Mouse (Mus musculus): ENCODE measurements around the gene Nckap5l.
"Not testable (repeated sequence)": the region's sequence is repeated elsewhere in the genome, so short reads cannot be mapped to it uniquely, and the experiment has no call there.

Nckap5l gene

DNA sequence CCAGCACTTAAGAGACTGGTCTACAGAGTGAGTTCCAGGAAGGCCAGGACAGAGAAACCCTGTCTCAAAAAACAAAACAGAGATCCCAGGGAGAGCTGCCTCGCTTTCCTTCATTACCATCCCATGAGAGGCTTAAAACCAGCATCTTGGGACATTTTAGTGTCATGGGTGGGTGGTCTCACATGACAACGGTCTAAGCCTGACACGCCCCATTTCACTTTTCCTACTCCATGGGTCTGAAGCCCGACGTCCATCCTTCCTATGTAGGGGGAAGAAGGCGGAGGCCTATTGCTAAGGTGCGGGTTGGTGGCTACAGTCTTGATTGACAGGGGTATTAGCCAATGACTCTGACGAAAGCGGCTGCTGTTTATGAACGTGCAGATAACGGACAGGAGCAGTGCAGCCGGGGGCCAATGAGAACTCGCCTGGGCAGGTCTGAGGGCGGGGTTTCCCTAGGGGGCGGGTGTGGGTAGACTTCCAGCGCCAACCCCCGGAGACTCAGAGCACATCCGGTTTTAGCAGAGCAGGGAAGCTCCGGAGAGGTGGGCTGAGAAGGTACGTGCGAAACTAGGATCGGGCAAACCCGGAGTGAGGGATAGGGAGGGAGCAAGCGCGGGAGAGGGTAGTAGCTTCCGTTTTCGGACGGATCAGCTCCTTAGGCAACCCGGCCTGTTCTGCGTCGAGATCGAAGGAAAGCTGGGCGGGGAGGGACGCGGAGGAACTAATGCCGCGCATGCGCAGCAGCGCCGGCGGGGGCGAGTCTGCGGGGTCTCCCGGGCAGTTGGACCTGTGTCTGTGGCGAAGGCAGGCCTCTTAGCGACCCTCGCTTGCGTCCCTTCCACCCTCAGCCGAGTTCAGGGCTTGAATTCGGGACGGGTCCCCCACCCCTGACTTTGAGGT is 64.8 kb downstream of the Nckap5l start, which contains the start of gene Tmbim6:
Gene Tmbim6, plus strand, starts transcription at position 397 of the 900 bp plus-strand sequence.
- DNase-seq: peak; percentile 98 to 99

DNA sequence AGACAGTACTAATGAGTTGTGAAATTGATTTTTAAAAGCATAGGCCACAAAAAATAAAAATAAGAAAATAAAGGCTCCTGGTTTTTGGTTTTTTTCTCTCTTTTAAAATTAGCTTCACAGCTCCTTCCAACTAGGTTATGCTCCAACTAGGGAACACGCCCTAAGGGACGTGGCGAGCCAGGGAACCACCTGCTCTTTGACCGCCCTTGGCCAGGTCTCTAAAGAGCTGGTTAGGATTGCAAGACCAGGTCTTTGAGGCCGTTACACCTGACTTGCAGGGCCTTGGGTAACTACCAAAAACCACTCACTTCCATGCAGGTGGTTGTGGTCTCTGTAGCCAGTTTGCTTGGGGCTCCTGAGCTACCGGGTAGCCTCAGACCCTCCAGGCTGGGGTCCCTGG is 65.6 kb downstream of the Nckap5l start:
- DNase-seq: no peak

DNA sequence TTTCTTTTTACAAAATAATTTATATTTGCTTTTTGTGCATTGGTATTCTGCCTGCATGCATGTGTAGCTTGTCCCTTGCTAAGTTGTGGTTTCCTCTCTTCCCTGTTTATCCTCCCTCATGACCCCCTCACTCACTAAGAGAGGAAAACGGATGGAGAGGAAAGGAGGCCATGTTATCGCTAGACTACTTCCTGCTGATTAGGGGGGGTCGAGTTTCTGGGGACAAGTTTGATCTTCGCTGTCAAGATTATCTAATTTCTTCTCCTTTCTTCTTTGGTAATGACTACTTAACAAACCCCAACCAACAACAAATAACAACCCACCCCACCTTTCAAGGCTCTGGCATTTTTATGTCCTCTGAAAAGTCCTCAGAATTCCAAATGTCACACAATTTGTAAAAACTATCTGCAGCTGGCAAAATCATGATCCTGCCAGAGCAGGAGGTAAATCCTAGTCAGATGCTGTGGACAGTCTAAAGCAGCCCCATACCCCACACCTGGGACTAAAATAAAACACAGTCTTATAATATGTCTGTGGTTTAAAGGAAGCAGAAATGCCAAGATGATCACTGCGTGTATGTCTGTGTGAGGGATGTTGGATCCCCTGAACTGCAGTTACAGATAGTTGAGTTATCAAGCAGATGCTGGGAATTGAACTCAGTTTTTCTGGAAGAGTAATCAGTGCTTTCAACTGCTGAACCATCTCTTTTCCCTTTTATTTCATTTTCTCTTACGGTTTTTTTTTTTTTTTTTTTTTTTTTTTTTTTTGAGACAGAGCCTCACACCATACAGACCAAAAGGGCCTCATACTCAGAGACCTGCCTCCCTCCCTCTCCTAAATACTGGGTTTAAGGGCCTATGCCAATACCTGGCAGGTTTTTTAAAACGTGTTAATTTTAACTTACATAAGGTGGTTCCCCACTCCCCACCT is 66.8 kb downstream of the Nckap5l start:
- no peak for DNase-seq

DNA sequence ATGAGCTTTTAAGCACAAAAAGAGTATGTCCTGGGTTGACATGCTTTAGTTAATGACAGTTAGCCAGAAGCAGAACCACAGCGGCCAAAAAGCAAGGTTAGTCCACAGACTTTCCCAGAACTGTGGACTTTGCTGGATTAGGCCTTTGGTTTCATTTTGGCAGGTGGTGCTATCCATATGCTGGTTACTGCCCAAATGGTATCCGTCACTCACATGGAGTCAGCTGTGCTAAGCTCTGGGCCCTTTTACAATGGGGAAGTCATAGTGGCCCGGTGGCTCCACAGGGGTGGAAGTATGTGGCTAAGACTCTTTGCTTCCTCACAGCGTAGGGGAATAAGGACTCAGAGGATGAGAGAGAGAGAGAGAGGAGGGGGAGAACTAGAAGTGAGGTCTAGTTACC is 69.6 kb downstream of the Nckap5l start:
- DNase-seq: no peak

DNA sequence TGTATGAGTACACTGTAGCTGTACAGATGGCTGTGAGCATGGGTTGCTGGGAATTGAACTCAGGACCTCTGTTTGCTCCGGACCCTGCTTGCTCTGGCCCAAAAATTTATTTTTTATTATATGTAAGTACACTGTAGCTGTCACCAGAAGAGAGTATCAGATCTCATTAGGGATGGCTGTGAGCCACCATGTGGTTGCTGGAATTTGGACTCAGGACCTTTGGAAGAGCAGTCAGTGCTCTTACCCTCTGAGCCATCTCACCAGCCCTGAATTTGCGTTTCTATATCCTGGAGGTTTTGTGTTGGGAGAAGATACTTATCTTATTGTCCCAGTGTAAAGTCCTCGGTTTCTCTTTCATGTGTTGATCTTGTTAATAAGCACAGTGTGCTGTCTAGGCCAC is 70.8 kb downstream of the Nckap5l start:
- no peak for DNase-seq

DNA sequence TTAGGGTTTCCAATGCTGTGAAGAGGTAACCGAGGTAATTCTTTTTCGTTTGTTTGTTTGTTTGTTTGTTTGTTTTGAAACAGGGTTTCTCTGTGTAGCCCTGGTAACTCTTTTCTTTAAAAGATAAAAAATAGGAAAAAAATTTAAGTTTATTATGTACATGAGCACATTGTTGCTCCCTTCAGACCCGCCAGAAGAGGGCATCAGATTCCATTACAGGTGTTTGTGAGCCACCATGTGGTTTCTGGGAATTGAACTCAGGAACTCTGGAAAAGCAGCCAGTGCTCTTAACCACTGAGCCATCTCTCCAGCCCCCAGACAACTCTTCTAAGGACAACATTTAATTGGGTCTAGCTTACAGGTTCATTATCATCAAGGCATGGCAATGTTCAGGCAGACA is 71.4 kb downstream of the Nckap5l start:
- not testable (repeated sequence) for DNase-seq

DNA sequence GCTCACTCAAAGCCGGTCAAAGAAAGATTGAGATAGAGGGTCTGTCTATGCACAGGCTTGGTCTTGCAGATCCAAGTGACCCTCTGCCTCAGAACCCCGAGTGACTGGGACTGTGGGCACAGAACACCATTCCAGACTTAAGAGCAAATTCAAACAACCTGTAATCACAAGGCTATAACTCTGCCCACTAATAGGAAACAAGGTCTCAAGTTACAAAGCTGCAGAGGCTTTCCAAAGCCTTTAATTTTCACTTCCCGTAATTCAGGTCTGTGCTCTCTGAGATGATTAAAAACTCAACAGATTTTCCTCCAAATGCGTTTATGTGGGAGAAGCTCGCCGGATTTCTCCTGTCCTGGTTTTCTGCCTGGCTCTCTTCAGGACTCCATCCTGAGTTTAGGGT is 73.5 kb downstream of the Nckap5l start:
- DNase-seq: no peak

DNA sequence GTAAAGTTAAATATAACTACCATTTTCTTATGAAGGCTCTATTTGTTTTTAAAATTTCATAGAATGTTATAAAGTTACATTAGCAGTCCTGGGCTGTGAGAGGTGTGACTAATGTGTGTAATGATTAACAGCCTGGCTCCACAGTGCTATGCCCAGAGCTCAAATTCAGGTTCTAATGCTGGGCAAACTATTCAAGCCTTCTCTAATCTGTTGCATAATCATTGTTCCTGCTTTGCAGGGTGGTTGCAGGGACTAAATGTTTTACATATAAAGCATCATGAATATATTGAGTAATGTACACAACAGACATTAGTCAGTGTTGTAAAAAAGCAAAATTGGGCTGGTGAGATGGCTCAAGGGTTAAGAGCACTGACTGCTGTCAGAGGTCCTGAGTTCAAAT is 74.7 kb downstream of the Nckap5l start:
- no peak for DNase-seq

DNA sequence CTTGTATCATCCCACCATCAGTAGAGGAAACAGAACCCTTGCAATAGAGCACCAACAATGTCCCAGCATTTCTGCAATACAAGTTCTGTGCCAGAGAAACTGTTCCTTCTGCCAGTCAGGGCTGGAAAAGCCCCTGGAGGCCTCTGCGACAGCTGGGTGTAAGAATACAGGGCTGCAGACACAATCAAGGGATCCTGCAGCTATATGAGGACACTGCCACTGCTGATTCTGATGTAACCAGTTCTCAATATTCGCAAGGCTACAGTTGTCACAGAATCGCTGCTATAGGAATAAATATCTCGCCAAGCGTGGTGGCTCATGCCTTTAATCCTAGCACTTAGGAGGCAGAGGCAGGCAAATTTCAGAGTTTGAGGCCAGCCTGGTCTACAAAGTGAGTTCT is 81.3 kb downstream of the Nckap5l start:
- no peak for DNase-seq

DNA sequence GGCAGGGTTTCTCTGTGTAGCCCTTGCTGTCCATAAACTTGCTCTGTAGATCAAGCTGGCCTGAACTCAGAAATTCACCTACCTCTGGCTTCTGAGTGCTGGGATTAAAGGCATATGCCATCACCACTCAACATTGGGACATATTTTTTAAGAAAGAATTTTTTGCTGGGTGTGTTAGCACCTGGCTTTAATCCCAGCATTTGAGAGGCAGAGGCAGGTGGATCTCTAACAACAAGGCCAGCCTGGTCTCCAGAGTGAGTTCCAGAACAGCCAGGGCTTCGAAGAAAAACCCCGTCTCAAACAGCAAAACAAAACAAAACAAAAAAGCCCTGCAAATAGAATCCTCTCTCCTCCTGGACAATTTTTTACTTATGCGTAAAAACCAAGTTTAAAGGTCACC is 82.0 kb downstream of the Nckap5l start:
- no peak for DNase-seq

DNA sequence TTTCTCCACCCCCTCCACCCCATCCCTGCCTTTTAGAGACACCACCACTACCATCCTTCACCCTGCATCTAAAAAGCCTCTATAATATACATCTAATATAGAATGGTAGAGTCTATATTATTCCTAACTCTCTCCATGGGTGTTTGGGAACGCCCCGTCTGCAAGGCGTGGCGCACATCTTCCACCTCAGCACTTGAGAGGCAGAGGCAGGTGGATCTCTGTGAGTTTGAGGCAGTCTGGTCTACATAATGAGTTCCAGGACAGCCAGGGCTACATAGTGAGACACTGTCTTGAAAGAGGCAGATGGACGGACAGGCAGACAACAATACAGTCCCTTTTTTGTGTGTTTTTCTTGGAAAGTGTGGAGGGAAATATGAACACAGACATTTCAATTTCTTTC is 82.5 kb downstream of the Nckap5l start:
- DNase-seq: no peak

DNA sequence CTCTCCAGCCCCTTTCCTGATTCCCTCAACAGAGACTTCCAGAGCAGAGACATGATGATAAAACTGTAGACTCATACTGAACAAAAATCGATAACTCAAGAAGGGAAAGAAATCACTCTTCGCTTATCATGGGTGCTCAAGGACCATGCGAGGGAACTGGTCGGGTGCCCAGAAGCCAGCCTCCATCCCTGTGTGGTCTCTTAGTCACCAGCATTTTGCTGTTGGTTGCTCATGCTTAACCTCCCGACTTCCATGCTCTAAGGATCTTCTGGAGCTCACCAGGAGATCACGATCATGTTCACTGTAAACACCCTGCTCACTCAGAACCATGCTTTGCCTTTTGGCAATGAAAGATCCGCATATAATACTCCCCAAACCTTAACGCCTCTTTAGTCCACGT is 84.8 kb downstream of the Nckap5l start:
- no peak for DNase-seq

Measured in thymus, postnatal 36 days (tissue).